Mouse (Mus musculus): ENCODE measurements around the gene Cckbr. TPM values are rescaled to one million over a fixed set of nuclear protein-coding genes. Genes with fewer than 3 reads are reported as not detected.
"Not testable (repeated sequence)": the region's sequence is repeated elsewhere in the genome, so short reads cannot be mapped to it uniquely, and the experiment has no call there.

The Cckbr gene
- polyA plus RNA-seq, 2 experiments from 2014 or later: not detected

- ATAC-seq: no peak
Observed at GRCm38 (mm10) chr7:105437979-105438772, 12.6 kb downstream of the Cckbr start.

DNA sequence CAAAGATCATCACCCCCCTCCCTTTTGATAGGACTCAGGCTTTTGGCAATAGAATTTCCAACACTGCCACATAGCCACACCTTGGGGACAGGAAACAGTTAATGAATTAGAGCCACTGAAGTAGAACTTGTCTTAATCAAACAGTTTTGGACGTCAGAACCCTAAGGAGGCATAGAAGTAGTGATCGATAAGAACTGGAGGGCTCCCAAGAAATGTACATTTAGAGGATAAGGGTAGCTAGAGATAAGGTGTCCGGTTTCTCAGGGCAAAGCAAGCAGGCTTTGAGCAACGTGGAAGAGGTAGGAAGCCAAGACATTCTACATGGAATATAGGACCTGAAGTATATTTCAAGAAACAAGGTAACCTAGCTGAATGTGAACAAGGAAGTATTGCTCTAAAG is 15.9 kb downstream of the Cckbr start:
- ATAC-seq: no peak

- ATAC-seq: no peak
Observed at GRCm38 (mm10) chr7:105445076-105445475, 19.5 kb downstream of the Cckbr start.

- not testable (repeated sequence) for ATAC-seq
Observed at GRCm38 (mm10) chr7:105453345-105453744, 27.8 kb downstream of the Cckbr start.

- ATAC-seq: no peak
Observed at GRCm38 (mm10) chr7:105458546-105458945, 33.0 kb downstream of the Cckbr start.

GRCm38 (mm10) chr7:105465505-105465904 is 40.0 kb downstream of the Cckbr start:
- ATAC-seq: not testable (repeated sequence)

GRCm38 (mm10) chr7:105472607-105473006 is 47.1 kb downstream of the Cckbr start:
- ATAC-seq: no peak

DNA sequence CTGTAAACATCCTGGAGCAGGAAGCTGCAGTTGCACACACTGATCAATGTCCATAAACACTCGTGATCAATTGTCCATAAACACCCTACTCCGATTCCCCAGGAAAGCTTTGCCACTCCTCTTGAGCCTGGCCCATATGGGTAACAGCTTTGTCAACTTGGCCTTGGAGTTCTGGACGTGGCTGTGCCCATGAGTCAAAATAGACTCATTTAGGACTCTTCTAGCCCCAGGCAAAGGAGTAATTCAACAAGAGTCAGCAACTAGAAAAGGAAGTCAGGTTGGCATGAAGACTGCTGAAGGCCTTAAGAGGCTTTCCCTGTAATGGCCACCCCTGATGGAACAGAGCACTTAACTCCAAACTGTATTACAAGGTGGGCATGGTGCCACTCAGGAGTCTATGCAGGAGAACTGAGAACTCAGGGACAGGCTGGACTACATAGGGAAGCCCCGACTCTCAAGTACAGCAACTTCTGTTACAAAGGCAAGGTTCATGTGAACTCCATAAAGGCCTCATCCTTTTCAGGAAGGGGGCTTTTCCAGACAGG is 49.3 kb downstream of the Cckbr start:
- no peak for ATAC-seq

DNA sequence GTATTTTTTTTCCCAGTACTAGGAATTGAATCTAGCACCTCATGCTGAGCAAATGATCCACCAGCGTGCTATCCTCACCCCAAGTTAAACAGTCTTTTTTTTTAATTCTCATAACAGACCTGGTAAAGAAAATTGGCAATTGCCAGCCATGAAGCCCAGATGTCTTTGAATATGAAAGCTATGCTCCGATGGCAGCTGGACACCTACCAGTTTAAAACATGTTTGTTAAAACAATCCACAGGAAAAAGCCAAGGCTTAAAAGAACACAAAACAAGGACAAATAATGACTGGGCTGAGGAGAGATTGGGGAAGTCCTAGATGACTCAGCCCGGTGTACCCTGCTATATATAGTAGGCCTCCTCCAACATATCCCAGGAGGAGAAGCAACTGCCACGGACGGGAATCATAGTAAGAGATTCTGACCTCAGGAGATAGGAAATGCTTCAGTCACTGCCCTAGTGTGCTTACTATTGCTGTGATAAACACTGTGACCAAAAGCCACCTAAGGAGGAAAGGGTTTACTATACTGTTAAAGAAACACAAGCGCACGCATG is 49.9 kb downstream of the Cckbr start:
- no peak for ATAC-seq

- no peak for ATAC-seq
Observed at GRCm38 (mm10) chr7:105476683-105477432, 51.3 kb downstream of the Cckbr start.

GRCm38 (mm10) chr7:105477433-105477700 is 51.8 kb downstream of the Cckbr start:
- ATAC-seq: no peak

- no peak for ATAC-seq
Observed at GRCm38 (mm10) chr7:105477841-105478240, 52.3 kb downstream of the Cckbr start.

- no peak for ATAC-seq
Observed at GRCm38 (mm10) chr7:105478344-105478743, 52.8 kb downstream of the Cckbr start.

- no peak for ATAC-seq
Observed at GRCm38 (mm10) chr7:105479232-105479631, 53.7 kb downstream of the Cckbr start.

DNA sequence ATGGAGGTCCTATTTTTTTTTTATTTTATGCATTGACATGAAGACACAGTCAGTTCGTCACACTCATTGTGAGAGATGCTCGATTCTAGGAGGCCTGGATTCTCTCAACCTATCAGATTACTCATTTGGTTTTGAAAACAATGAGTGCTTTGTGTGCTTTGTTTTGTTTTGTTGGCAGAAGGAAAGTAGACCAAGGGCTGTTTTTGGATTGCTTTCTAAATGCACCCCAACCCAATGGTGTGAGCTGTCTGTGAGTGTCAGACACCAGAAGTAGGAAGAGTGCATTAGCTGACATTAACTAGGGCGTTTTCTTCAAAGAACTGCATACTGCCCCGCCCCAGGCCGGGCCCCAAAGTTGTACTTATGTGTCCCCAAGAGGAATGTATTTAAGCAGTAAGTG is 54.5 kb downstream of the Cckbr start:
- ATAC-seq: no peak

DNA sequence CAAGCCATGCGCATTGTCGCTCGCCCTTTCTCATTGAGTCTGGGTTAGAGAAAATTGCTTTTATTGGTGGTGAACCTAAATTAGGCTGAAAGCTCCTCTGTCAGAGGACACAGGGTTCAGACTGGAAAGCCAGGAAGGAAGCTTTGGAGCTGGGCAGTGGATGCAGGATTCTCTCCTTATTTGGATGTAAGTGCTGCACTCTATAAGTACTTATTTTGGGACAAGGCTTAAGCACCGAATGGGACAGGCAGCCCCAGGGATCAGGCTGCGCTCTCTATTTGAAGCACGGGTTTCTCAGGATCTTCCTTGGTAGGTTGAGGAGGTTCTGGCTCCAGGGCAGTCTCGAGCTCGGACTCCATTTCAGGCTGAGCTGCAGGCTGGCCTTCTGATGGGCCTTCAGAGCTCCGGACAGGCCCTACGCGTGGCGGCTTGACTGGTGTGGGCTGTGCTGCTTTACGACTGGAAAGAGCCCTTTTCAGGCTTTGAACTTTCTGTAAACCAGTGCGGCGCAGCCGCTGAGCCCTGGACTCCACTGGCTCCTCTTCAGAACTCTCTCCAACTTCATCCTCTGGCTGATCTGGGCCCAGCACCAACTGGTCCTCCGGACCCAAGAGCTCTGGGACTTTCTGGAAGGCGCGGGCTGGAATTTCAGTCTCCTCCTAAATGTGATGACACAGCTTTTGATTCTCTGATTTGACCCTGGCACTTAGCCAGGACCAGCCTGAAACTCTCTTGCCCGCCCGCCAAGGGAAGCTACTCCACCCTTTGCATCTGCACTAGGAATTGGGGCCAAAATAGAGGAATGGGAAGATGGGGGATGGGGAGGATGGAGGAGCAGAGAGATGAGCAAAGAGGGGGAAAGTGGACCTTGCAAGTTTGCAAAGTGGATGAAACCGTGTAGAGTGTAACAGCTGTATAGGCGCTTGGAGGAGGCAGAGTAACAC is 55.3 kb downstream of the Cckbr start:
- ATAC-seq: no peak

- no peak for ATAC-seq
Observed at GRCm38 (mm10) chr7:105481505-105482411, 56.2 kb downstream of the Cckbr start, which contains the start of gene Cavin3. Gene Cavin3, minus strand, starts transcription at chr7:105482300.

DNA sequence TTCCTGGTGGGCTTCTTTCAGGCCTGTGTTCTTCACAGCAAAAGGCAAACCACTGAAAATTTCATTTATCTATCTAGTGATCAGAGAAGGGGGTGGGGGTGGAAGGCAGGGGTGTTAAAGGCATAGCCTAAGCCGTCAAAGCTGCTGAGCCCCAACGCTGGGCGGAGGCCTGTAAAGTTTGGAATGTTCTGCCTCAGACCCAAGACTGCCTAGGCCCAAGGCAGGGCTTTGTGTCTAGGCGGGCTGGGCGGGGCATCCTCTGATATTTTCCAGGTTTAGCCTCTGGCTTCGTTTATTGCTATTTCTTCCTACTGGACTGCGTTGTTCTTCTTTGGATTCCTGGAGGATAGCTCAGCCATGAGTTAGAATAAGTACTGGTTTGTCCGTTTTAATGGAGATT is 56.9 kb downstream of the Cckbr start:
- no peak for ATAC-seq

DNA sequence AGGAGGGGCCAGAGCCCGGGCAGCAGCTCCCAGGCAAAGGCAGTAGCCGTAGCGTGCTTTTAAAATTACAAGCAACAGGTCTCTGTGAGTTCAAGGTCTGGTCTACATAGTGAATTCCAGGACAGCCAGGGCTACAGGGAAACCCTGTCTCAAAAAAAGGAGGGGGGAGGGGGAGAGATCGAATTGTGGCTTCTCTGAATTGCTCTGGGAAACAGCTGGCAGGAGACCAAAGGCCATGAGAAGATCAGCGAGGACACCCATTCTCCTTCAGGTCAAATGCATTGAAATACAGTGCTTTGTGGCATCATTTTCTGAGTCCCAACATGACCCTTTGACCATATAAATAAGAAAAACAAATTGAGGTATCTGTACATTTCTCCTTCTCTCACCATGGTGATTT is 59.5 kb downstream of the Cckbr start:
- ATAC-seq: no peak

DNA sequence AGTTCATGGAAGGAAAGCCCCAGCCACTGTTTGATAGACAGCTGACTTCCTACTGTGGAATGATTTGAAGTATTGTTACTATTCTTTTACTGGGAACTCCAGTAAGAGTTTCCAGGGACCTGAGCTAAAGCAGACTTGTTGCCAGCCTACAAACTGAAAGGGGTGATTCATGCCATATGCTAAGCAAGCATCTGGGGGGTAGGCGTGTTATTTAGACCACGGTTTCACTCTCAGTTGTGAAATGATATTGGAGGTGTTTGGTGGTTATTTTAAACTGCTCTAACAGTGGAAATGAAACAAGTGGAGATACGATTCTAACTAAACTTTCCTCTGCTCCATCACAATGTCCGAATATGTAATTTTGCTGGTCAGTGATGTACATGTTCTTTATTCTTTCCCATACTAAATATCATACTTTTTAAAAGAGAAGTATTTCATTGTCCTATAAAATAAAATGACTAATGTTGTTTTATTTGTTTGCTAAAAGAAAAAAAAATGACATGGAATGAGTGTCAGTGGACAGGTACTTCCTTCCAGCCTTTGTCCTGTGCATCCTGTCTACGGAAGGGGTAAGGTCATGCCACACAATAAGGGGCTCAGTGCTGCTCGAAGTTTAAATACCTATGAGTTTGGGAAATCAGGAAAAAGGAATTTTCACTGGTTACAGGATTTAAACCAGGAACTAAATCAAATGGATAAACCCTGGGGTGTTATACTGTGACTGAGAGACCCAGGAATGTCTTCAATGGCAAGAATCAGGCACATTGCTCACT is 61.8 kb downstream of the Cckbr start:
- no peak for ATAC-seq

GRCm38 (mm10) chr7:105497881-105498280 is 72.3 kb downstream of the Cckbr start:
- no peak for ATAC-seq

All from CD4-positive, CD25-positive, alpha-beta regulatory T cell, adult 4 months (primary cell).